Mouse (Mus musculus): ENCODE data around the gene Gng13. TPM values are rescaled to one million over a fixed set of nuclear protein-coding genes. Genes with fewer than 3 reads are reported as not detected.

Gng13 gene
- total and polyA plus RNA-seq, 3 experiments, result 1.3 to 2.9 TPM; not detected in 1

- dilution Hi-C loops (cut with MboI; ENCODE audit: extremely low pct_ligation_motif_present, extremely low pct_unique_long_range_greater_than_20kb, low sequenced_read_pairs) (no loop called here), in situ Hi-C loops (cut with MboI; ENCODE audit: low pct_ligation_motif_present, low pct_unique_long_range_greater_than_20kb, low sequenced_read_pairs) (no loop called here)
- no peak overlapping the region for H3K9ac ChIP-seq (ENCODE audit: insufficient read depth, low read depth)
- no peaks in the 10 kb centered on the region for H3K79me2 ChIP-seq (replicated peaks; ENCODE audit: control insufficient read depth, extremely low read depth, insufficient read depth, poor library complexity, severe bottlenecking)
- no peaks in the 10 kb centered on the region for H3K9me3 ChIP-seq (replicated peaks; ENCODE audit: low read length)
- H3K36me3 ChIP-seq (replicated peaks in 1 of 2; ENCODE audit: control insufficient read depth in 1 of 2, insufficient read depth in 1 of 2, low read length in 1 of 2), result no peaks in the 10 kb centered on the region
- no peak overlapping the region for H3K4me2 ChIP-seq (ENCODE audit: insufficient read depth, low read depth, poor library complexity, severe bottlenecking)
- H3K4me3 ChIP-seq (replicated peaks in 1 of 3; ENCODE audit: low read depth in 2 of 3, low read length in 2 of 3, poor library complexity in 1 of 3), result no peak overlapping the region
- H3K4me1 ChIP-seq (ENCODE audit: control insufficient read depth in 1 of 2, insufficient read depth in 2 of 2), result no peaks in the 10 kb centered on the region
- TF ChIP-seq HCFC1 (IDR thresholded peaks at IDR 0.05; ENCODE audit: low read depth, low read length), result no peak
- no peak for TF ChIP-seq MAFK (IDR thresholded peaks at IDR 0.05; ENCODE audit: insufficient replicate concordance, low read length)
- TF ChIP-seq MAX (IDR thresholded peaks at IDR 0.05; ENCODE audit: low read length), result no peak
- TF ChIP-seq E2F4 (IDR thresholded peaks at IDR 0.05; ENCODE audit: insufficient replicate concordance, low read depth, low read length), result no peak
- no peak for TF ChIP-seq TBP (conservative IDR thresholded peaks at IDR 0.05; ENCODE audit: low read depth, low read length)
- TF ChIP-seq NELFE (IDR thresholded peaks at IDR 0.05; ENCODE audit: low read depth, low read length), result no peak
- no peak for TF ChIP-seq SMC3 (IDR thresholded peaks at IDR 0.05; ENCODE audit: low read depth, low read length)
- no peak for TF ChIP-seq EP300 (IDR thresholded peaks at IDR 0.05; ENCODE audit: low read length)
- no peak for TF ChIP-seq MXI1 (IDR thresholded peaks at IDR 0.05; ENCODE audit: low read depth, low read length)
- TF ChIP-seq NRF1 (IDR thresholded peaks at IDR 0.05; ENCODE audit: low read depth, low read length), result no peak
- TF ChIP-seq SIN3A (IDR thresholded peaks at IDR 0.05; ENCODE audit: low read length), result no peak
- TF ChIP-seq USF1 (IDR thresholded peaks at IDR 0.05; ENCODE audit: low read depth, low read length), result no peak
- no peak for TF ChIP-seq ZMIZ1 (IDR thresholded peaks at IDR 0.05; ENCODE audit: low read depth, low read length)
- TF ChIP-seq BHLHE40 (IDR thresholded peaks at IDR 0.05; ENCODE audit: low read depth, low read length), result no peak
- TF ChIP-seq RCOR1 (conservative IDR thresholded peaks at IDR 0.05; ENCODE audit: low read depth, low read length), result no peak
- no peak for TF ChIP-seq MAZ (IDR thresholded peaks at IDR 0.05; ENCODE audit: low read depth, low read length)
- no peak for TF ChIP-seq TCF12 (IDR thresholded peaks at IDR 0.05; ENCODE audit: low read depth, low read length)
- TF ChIP-seq ELF1 (IDR thresholded peaks at IDR 0.05; ENCODE audit: low read depth, low read length), result no peak
- TF ChIP-seq ZC3H11A (IDR thresholded peaks at IDR 0.05; ENCODE audit: low read depth, low read length), result no peak
- TF ChIP-seq CHD2 (IDR thresholded peaks at IDR 0.05; ENCODE audit: low read length), result no peak
- no peak for DNase-seq (ENCODE audit: extremely low read depth)
- peaks cover 80% of the 10 kb centered on the region for H3K27me3 ChIP-seq (replicated peaks)
- H3K27ac ChIP-seq (ENCODE audit: insufficient read depth, low read depth), result no peak overlapping the region
These were observed 27.3 kb downstream of the Gng13 start for GRCm38 (mm10) chr17:25744311-25744710.

- H3K9me3 ChIP-seq (replicated peaks; ENCODE audit: low read length), result no peaks in the 10 kb centered on the region
- dilution Hi-C loops (cut with MboI; ENCODE audit: extremely low pct_ligation_motif_present, extremely low pct_unique_long_range_greater_than_20kb, low sequenced_read_pairs), result no loop called here
These were observed 31.3 kb downstream of the Gng13 start for GRCm38 (mm10) chr17:25748238-25748637.

More at GRCm38 (mm10) chr17:25748238-25748637, 31.3 kb downstream of the Gng13 start:
- no peak overlapping the region for H3K9ac ChIP-seq (ENCODE audit: insufficient read depth, low read depth)
- H3K4me1 ChIP-seq (ENCODE audit: control insufficient read depth in 1 of 2, insufficient read depth in 2 of 2), result no peaks in the 10 kb centered on the region
- no peak overlapping the region for H3K27ac ChIP-seq (ENCODE audit: insufficient read depth, low read depth)
- H3K27me3 ChIP-seq (replicated peaks), result peaks cover 86% of the 10 kb centered on the region
- no peak overlapping the region for H3K4me2 ChIP-seq (ENCODE audit: insufficient read depth, low read depth, poor library complexity, severe bottlenecking)
- in situ Hi-C loops (cut with MboI; ENCODE audit: low pct_ligation_motif_present, low pct_unique_long_range_greater_than_20kb, low sequenced_read_pairs), result no loop called here
- DNase-seq (ENCODE audit: extremely low read depth), result no peak
- H3K4me3 ChIP-seq (replicated peaks in 1 of 3; ENCODE audit: low read depth in 2 of 3, low read length in 2 of 3, poor library complexity in 1 of 3), result no peak overlapping the region
- no peak for TF ChIP-seq ETS1 (conservative IDR thresholded peaks at IDR 0.05; ENCODE audit: low read depth, low read length)
- no peaks in the 10 kb centered on the region for H3K79me2 ChIP-seq (replicated peaks; ENCODE audit: control insufficient read depth, extremely low read depth, insufficient read depth, poor library complexity, severe bottlenecking)
- no peaks in the 10 kb centered on the region for H3K36me3 ChIP-seq (replicated peaks in 1 of 2; ENCODE audit: control insufficient read depth in 1 of 2, insufficient read depth in 1 of 2, low read length in 1 of 2)

Measured in CH12.LX (cell line).